13 mouse cellular contexts compared by ENCODE assay signal in genomic region chr6:38973441-38974161, GRCm38 (mm10).
DNase-seq lines count a peak whose midpoint lies in the region; ATAC-seq lines count a peak whose summit lies in the region.
"Had no signal": no experiment of that assay in that cellular context is flagged by ENCODE, and none has a peak within 500 bp of the region (broad histone marks: within the 10 kb centered on the region; RNA-seq: fewer than 3 reads in every experiment).

No protein-coding gene starts in this region.

- DNase-seq in kidney, adult 11 months = peak; percentile 58
- no peak for DNase-seq in kidney, postnatal 4 days
- DNase-seq in adrenal gland, adult 8-10 months = peak; percentile 87
- peak; percentile 55 for DNase-seq in kidney, adult 9 months
- no peak for DNase-seq in frontal cortex, postnatal 25 days (ENCODE audit: low spot score in 2 of 2)
- no peak for DNase-seq in urinary bladder, postnatal 14 days (ENCODE audit: low spot score)
- DNase-seq in ovary, postnatal 10 days (ENCODE audit: low spot score) = no peak
- DNase-seq: gastrocnemius, postnatal 25 days; heart, postnatal 36 days; thymus, postnatal 25 days had no signal

- peak; percentile 69 for ATAC-seq in megakaryocyte, adult 5-6 weeks (ENCODE audit: poor library complexity, severe bottlenecking)
- ATAC-seq: intestine, postnatal 0 days; midbrain, embryonic 13.5 days had no signal

Comparison
In these comparisons a context has a peak if more than half of its experiments do, and no peak if none do; other contexts are left out.
1. DNase-seq: peak in kidney, adult 11 months (single experiment), adrenal gland, adult 8-10 months (single experiment) and kidney, adult 9 months (single experiment); none in kidney, postnatal 4 days (0 of 2), frontal cortex, postnatal 25 days (0 of 2), urinary bladder, postnatal 14 days (single experiment) and ovary, postnatal 10 days (single experiment).